Mouse (Mus musculus): ENCODE results near the gene Sh3rf3.

The Sh3rf3 gene

DNA sequence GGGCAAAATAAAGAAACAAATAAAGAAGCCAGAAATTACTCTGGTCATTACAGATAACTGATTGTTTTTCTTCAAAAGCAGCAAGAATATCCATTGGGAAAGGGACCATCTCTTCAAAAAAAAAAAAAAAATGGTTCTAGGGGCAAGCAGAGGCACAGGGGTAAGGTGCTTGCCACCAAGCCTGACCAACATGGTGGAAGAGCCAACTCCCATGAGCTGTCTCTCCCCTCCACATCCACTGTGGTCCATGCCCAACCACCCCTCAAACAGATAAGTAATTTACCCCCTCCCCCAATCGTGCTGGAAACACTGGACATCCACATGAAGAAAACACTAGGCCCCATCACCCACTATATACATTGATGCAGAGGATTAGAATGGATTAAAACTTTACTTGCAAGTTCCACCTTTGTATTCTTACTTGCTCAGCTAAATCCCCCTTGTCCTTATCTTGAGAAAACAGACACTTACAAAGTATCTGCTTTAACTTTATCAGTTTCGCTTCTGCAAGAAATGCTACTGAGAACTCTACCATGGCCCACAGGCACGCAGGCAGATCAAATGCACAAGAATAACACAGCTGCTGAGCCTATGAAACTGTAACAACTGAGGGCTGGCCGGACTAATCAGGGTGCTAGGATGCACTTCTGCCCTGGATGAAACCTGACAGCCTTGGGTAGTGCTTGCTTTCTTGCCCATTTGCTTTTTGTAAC, 349.2 kb downstream of the Sh3rf3 start:
- DNase-seq (ENCODE audit: low read depth, low spot score) = no peak

DNA sequence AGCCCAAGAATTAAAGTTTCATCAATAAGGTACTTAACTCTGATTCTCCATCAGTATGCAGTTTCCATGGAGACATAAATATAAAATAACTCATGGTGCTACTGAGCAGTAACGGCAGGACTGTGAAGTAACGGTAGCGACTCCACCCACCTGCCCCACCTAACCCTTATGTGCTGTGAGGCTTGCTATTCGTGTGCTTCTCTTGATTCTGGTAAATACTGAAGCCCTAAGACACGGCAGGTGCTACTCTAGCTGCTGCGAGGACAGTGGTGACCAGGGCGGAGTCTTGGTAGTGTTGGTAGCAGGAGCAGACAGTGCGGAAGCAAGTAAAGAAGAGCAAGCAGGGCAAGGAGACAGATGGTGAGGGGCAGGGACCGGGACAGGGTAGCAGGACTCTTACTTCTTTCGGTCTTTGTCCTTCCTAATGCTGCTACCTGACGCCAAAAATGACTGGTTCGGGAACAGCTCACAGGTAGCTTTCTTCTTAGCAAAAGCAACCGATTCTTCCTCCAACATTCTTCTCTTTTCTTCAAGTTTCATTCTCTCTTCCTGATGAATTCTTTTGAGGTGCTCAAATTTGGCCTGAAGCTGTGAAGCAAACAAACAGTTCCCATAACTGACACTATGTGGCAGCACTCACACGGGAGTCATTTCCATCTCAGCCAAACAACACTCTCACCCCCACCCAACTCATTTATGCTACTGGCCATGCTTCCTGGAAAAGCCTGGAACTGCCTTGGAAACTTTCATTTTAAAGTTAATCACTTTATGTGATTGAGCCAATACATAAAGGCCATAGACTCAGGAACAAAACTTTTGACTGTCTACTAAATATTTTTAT, 353.2 kb downstream of the Sh3rf3 start:
- peak; percentile 22 for DNase-seq (ENCODE audit: low read depth, low spot score)

DNA sequence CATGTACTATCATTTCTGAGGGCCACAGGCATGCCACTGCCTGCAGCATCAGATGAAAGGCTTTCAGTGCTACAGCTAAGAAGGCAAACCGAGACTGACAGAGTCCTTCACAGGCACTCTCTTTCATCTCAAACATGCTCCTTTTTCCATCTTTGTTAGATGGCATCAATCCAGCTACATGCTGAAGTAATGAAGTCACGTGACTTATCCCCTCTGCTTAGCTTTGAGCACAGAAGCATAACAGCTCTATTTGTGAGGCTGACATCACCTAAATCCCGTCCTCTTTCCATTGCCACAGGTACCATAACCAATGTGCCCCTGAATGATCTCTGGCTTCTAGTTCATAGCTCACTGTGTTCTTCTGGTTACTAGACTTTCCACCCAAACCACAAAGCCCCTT, 357.9 kb downstream of the Sh3rf3 start:
- no peak for DNase-seq (ENCODE audit: low read depth, low spot score)

GRCm38 (mm10) chr10:59172539-59172938, 359.4 kb downstream of the Sh3rf3 start:
- DNase-seq (ENCODE audit: low read depth, low spot score) = no peak

- DNase-seq (ENCODE audit: low read depth, low spot score) = no peak
Observed at GRCm38 (mm10) chr10:59179620-59180019, 366.5 kb downstream of the Sh3rf3 start.

- DNase-seq (ENCODE audit: low read depth, low spot score) = no peak
Observed at GRCm38 (mm10) chr10:59182306-59182705, 369.1 kb downstream of the Sh3rf3 start.

All from skeletal muscle tissue, adult 2 months (tissue).